Mouse (Mus musculus) T-cell, adult 2 months (primary cell): ENCODE measurements around the gene Cox16.
"Not testable (repeated sequence)": the region's sequence is repeated elsewhere in the genome, so short reads cannot be mapped to it uniquely, and the experiment has no call there.

Experiments used
- DNase-seq: peaks from one replicate; pipeline ENCODE4 v3.0.0; 2022; ENCODE audit warnings: low spot score

Cox16 gene

GRCm38 (mm10) chr12:81484727-81485191 is at the start of gene Cox16:
TSS of gene Cox16 (minus strand) at chr12:81485127.
- DNase-seq = peak; percentile 89

- DNase-seq = no peak
These were observed 48.1 kb upstream of the Cox16 start for GRCm38 (mm10) chr12:81533029-81533419.

- peak; percentile 80 for DNase-seq
These were observed 47.5 kb upstream of the Cox16 start, which contains the start of the genes Gm20498 and Synj2bp for GRCm38 (mm10) chr12:81532316-81533028. TSS of gene Gm20498 (minus strand) at chr12:81532905. TSS of gene Synj2bp (minus strand) at chr12:81532911.

GRCm38 (mm10) chr12:81530587-81530986 is 45.7 kb upstream of the Cox16 start:
- not testable (repeated sequence) for DNase-seq

GRCm38 (mm10) chr12:81496906-81497305 is 12.0 kb upstream of the Cox16 start:
- DNase-seq = not testable (repeated sequence)

- DNase-seq = no peak
These were observed 5.6 kb upstream of the Cox16 start for GRCm38 (mm10) chr12:81490491-81490890.

GRCm38 (mm10) chr12:81485311-81485710 is 384 bp upstream of the Cox16 start:
- no peak for DNase-seq

- no peak for DNase-seq
These were observed 715 bp downstream of the Cox16 start for GRCm38 (mm10) chr12:81484212-81484611.

- DNase-seq = no peak
These were observed 1.3 kb downstream of the Cox16 start for GRCm38 (mm10) chr12:81483656-81484055.

- not testable (repeated sequence) for DNase-seq
These were observed 25.9 kb downstream of the Cox16 start for GRCm38 (mm10) chr12:81459051-81459450.

- DNase-seq = not testable (repeated sequence)
These were observed 45.9 kb downstream of the Cox16 start for GRCm38 (mm10) chr12:81438985-81439384.

GRCm38 (mm10) chr12:81434778-81435177 is 50.1 kb downstream of the Cox16 start:
- not testable (repeated sequence) for DNase-seq

GRCm38 (mm10) chr12:81421846-81422245 is 63.1 kb downstream of the Cox16 start, which contains the start of gene Adam4:
TSS of gene Adam4 (minus strand) at chr12:81421946.
- DNase-seq = no peak

GRCm38 (mm10) chr12:81413211-81413610 is 71.7 kb downstream of the Cox16 start:
- DNase-seq = no peak

GRCm38 (mm10) chr12:81408966-81409365 is 76.0 kb downstream of the Cox16 start:
- no peak for DNase-seq

- peak; percentile 5 for DNase-seq
These were observed 82.7 kb downstream of the Cox16 start for GRCm38 (mm10) chr12:81402187-81402586.

GRCm38 (mm10) chr12:81379364-81379763 is 105.6 kb downstream of the Cox16 start, which contains the start of gene Gm4787:
TSS of gene Gm4787 (minus strand) at chr12:81379464.
- not testable (repeated sequence) for DNase-seq

- no peak for DNase-seq
These were observed 151.1 kb downstream of the Cox16 start for GRCm38 (mm10) chr12:81333841-81334240.

GRCm38 (mm10) chr12:81332875-81333421 is 152.0 kb downstream of the Cox16 start, which contains the start of gene Slc8a3:
TSS of gene Slc8a3 (minus strand) at chr12:81333180.
- DNase-seq = no peak

GRCm38 (mm10) chr12:81331937-81332874 is 152.7 kb downstream of the Cox16 start:
- DNase-seq = no peak

- DNase-seq = no peak
These were observed 153.8 kb downstream of the Cox16 start for GRCm38 (mm10) chr12:81331046-81331638.

GRCm38 (mm10) chr12:81324991-81325390 is 159.9 kb downstream of the Cox16 start:
- DNase-seq = no peak
